Mouse (Mus musculus): Measurements from ENCODE around the gene Maml1.

DNA sequence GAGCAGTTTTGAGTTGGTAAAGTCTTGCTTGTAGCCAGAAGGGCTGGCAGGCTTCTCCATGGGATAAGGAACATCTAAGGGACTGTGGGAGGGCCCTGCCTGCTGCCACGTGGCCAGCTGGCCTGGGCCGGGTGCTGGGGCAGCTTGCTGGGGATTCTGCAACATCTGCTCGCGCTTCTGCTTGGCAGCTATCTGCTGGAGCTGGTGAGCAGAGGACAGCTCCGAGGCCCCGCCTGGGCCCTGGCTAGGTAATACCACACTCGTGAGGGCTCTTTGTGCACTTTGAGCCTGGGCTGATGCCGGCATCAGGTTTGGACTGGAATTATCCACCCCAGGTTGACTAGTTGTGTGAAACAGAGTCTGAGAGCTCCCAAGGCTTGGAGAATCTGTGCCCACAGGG is 26.2 kb downstream of the Maml1 start:
- TF ChIP-seq CTCF (IDR thresholded peaks at IDR 0.05; ENCODE audit: borderline replicate concordance, control insufficient read depth, extremely low read depth, insufficient read depth, low read length, poor library complexity) (no peak), POLR2A (IDR thresholded peaks at IDR 0.05; ENCODE audit: control insufficient read depth, extremely low read depth, insufficient read depth, low read length, poor library complexity) (no peak)

Measured in thymus, adult 2 months (tissue).